Mouse (Mus musculus) megakaryocyte-erythroid progenitor cell, adult 5-6 weeks (primary cell): Measurements from ENCODE around the gene Prss56. TPM values are rescaled to one million over a fixed set of nuclear protein-coding genes. Genes with fewer than 3 reads are reported as not detected.
A peak's percentile ranks its signal among the peaks of the same experiment; 100 is the strongest.

ENCODE experiments used
- ATAC-seq: replicated peaks from 2 replicates; pipeline ENCODE4 v1.8.0; 2016; ENCODE audit warnings: mild to moderate bottlenecking, inconsistent platforms; ENCODE audit not compliant: severe bottlenecking, poor library complexity, low FRiP score, low TSS enrichment
- total RNA-seq, 2 experiments: library from RNA; stranded (forward) in 1 of 2; stranded (reverse) in 1 of 2; fragments of 200-1000, 215-1000 nt in 1 of 2; fragments of >200 nt in 1 of 2; fragmentation: Nextera tagmentation in 1 of 2; gene quantifications; 2 replicates each; pipeline ENCODE4 v1.2.3; 2014 to 2017

Prss56 gene
- total RNA-seq, 2 experiments from 2014 or later, result not detected

GRCm38 (mm10) chr1:87217938-87218337 is 34.8 kb downstream of the Prss56 start:
- ATAC-seq, result peak; percentile 31; the same call in 1 of the 2 replicates

- no peak for ATAC-seq
Measured at GRCm38 (mm10) chr1:87225739-87226138, 42.6 kb downstream of the Prss56 start.

GRCm38 (mm10) chr1:87226409-87227159 is 43.5 kb downstream of the Prss56 start:
- no peak for ATAC-seq

- no peak for ATAC-seq
Measured at GRCm38 (mm10) chr1:87227160-87227550, 44.0 kb downstream of the Prss56 start.

- ATAC-seq, result no peak
Measured at GRCm38 (mm10) chr1:87230606-87231005, 47.5 kb downstream of the Prss56 start.

- no peak for ATAC-seq
Measured at GRCm38 (mm10) chr1:87232197-87232596, 49.1 kb downstream of the Prss56 start.

Other genes with a start within 250 kb of the Prss56 start
- not detected in 2 replicates for gene Alppl2, start 93.4 kb upstream of the Prss56 start, total RNA-seq (2014; fragmentation: Nextera tagmentation)
- not detected in 2 replicates for gene Alppl2, start 93.4 kb upstream of the Prss56 start, total RNA-seq (2017)
- gene Alpi, start 81.7 kb upstream of the Prss56 start, total RNA-seq (2014; fragmentation: Nextera tagmentation), result not detected in 2 replicates
- gene Alpi, start 81.7 kb upstream of the Prss56 start, total RNA-seq (2017), result not detected in 2 replicates
- not detected in 2 replicates for gene Akp3, start 58.3 kb upstream of the Prss56 start, total RNA-seq (2014; fragmentation: Nextera tagmentation)
- not detected in 2 replicates for gene Akp3, start 58.3 kb upstream of the Prss56 start, total RNA-seq (2017)
- not detected in 2 replicates for gene Ecel1, start 26.8 kb upstream of the Prss56 start, total RNA-seq (2014; fragmentation: Nextera tagmentation)
- gene Ecel1, start 26.8 kb upstream of the Prss56 start, total RNA-seq (2017), result not detected in 2 replicates
- not detected in 2 replicates for gene Chrnd, start 7.3 kb downstream of the Prss56 start, total RNA-seq (2014; fragmentation: Nextera tagmentation)
- gene Chrnd, start 7.3 kb downstream of the Prss56 start, total RNA-seq (2017), result not detected in 2 replicates
- not detected in 2 replicates for gene Chrng, start 21.3 kb downstream of the Prss56 start, total RNA-seq (2014; fragmentation: Nextera tagmentation)
- gene Chrng, start 21.3 kb downstream of the Prss56 start, total RNA-seq (2017), result not detected in 2 replicates
- gene Eif4e2, start 30.6 kb downstream of the Prss56 start, total RNA-seq (2014; fragmentation: Nextera tagmentation), result 104 and 149 TPM in 2 replicates
- 241 and 258 TPM in 2 replicates for gene Eif4e2, start 30.6 kb downstream of the Prss56 start, total RNA-seq (2017)
- gene Efhd1, start 81.0 kb downstream of the Prss56 start, total RNA-seq (2014; fragmentation: Nextera tagmentation), result not detected in 2 replicates
- gene Efhd1, start 81.0 kb downstream of the Prss56 start, total RNA-seq (2017), result not detected in 2 replicates
- gene Gigyf2, start 143.7 kb downstream of the Prss56 start, total RNA-seq (2014; fragmentation: Nextera tagmentation), result 85.0 and 91.4 TPM in 2 replicates
- 133 and 148 TPM in 2 replicates for gene Gigyf2, start 143.7 kb downstream of the Prss56 start, total RNA-seq (2017)
- gene Kcnj13, start 211.4 kb downstream of the Prss56 start, total RNA-seq (2014; fragmentation: Nextera tagmentation), result not detected in 2 replicates
- not detected in 2 replicates for gene Kcnj13, start 211.4 kb downstream of the Prss56 start, total RNA-seq (2017)